ENCODE assay signal across 3 mouse cellular contexts in genomic region chr3:95310496-95310895, GRCm38 (mm10).
"Had no signal": no experiment of that assay in that cellular context is flagged by ENCODE, and none has a peak within 500 bp of the region (broad histone marks: within the 10 kb centered on the region; RNA-seq: fewer than 3 reads in every experiment).

No protein-coding gene starts in this region.

- H3K4me3 ChIP-seq: neural tube, embryonic 15.5 days; stomach, embryonic 15.5 days had no signal

- H3K27me3 ChIP-seq: neural tube, embryonic 15.5 days; stomach, embryonic 15.5 days had no signal

- H3K27ac ChIP-seq: neural tube, embryonic 15.5 days; stomach, embryonic 15.5 days; stomach, postnatal 0 days had no signal

- H3K36me3 ChIP-seq: neural tube, embryonic 15.5 days; stomach, embryonic 15.5 days had no signal

- H3K9ac ChIP-seq: neural tube, embryonic 15.5 days; stomach, embryonic 15.5 days had no signal

- H3K9me3 ChIP-seq: neural tube, embryonic 15.5 days; stomach, embryonic 15.5 days had no signal
